Mouse (Mus musculus) embryonic facial prominence, embryonic 10.5 days (tissue): ENCODE data around the gene Olfr1046. TPM values are rescaled to one million over a fixed set of nuclear protein-coding genes. Genes with fewer than 3 reads are reported as not detected.
"Not testable (repeated sequence)": the region's sequence is repeated elsewhere in the genome, so short reads cannot be mapped to it uniquely, and the experiment has no call there.

Experiments
- DNase-seq: peaks from one replicate; pipeline ENCODE4 v3.0.0-alpha.2; 2017; ENCODE audit warnings: low spot score
- H3K27ac ChIP-seq: fragments of 300-500 bp; sonication (generic); replicated peaks from 2 replicates; pipeline ENCODE4 v1.5.1; 2016; ENCODE audit warnings: mild to moderate bottlenecking
- H3K27me3 ChIP-seq: fragments of 300-500 bp; sonication (generic); replicated peaks from 2 replicates; pipeline ENCODE4 v1.6.1; 2016; ENCODE audit warnings: low read depth, mild to moderate bottlenecking; ENCODE audit not compliant: poor library complexity, severe bottlenecking
- H3K36me3 ChIP-seq: fragments of 300-500 bp; sonication (generic); replicated peaks from 2 replicates; pipeline ENCODE4 v1.6.1; 2016; ENCODE audit warnings: mild to moderate bottlenecking, moderate library complexity
- H3K4me1 ChIP-seq: fragments of 300-500 bp; sonication (generic); 2 replicates; pipeline ENCODE4 v1.6.1; 2016
- H3K4me3 ChIP-seq: fragments of 300-500 bp; sonication (generic); 2 replicates; pipeline ENCODE4 v1.5.1; 2016; ENCODE audit warnings: mild to moderate bottlenecking, moderate library complexity
- H3K9me3 ChIP-seq: fragments of 300-500 bp; sonication (generic); 2 replicates; pipeline ENCODE4 v1.6.1; 2016; ENCODE audit warnings: mild to moderate bottlenecking
- WGBS: fragments of 180-500 bp; shearing (Covaris S2); methylation state at CpG from one replicate; pipeline ENCODE4 v1.1.7; 2016; 5-methylcytosine and 5-hydroxymethylcytosine counted together
- polyA plus RNA-seq: library from polyadenylated mRNA; unstranded; fragments of >200 nt; fragmentation: Nextera tagmentation; extraction: Ambion mirVana; gene quantifications from 2 replicates; pipeline ENCODE4 v1.2.1, GENCODE M21; 2016

Olfr1046 gene
- not detected in 2 replicates for polyA plus RNA-seq

- H3K4me3 ChIP-seq = no peak within 1 kb of the TSS
- no peaks in the 10 kb centered on the region for H3K27me3 ChIP-seq
- no peaks in the 10 kb centered on the region for H3K4me1 ChIP-seq
- WGBS = 77% methylated on average over 2 of the region's 2 CpGs
- H3K27ac ChIP-seq = no peak within 1 kb of the TSS
- no peak for DNase-seq
- H3K9me3 ChIP-seq = no peaks in the 10 kb centered on the region
- H3K36me3 ChIP-seq = no peaks in the 10 kb centered on the region
These were observed at the start of gene Olfr1046 for GRCm38 (mm10) chr2:86219214-86219613. TSS of gene Olfr1046 (minus strand) at chr2:86219314.

DNA sequence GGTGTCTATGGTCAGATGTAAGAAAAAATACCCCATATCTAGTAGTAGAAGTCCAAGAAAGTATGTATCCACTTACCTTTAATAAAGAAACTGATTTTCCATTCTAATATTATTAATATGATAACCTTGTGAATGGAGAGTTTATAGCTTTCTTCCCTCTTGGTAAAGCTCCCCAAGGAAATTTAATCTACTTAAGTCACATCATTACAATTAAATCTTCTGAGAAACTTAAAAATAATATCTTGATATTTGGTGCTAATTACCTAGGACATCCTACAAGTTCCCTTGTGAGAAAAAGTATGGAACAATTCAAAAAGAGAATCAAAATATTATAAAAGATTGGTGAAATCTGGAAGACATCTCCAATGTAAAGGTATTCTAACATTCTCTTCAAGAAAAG lies 39.1 kb upstream of the Olfr1046 start, which contains the start of gene Olfr1049:
Olfr1049 (minus strand) TSS at position 101 of the 400 bp plus-strand sequence.
- not testable (repeated sequence) for H3K27ac ChIP-seq, H3K4me1 ChIP-seq, H3K4me3 ChIP-seq

GRCm38 (mm10) chr2:86240189-86240588 lies 21.1 kb upstream of the Olfr1046 start, which contains the start of gene Olfr1048:
TSS of gene Olfr1048 (minus strand) at chr2:86240289.
- no peak within 1 kb of the TSS for H3K4me3 ChIP-seq
- H3K4me1 ChIP-seq = no peaks in the 10 kb centered on the region
- no peaks in the 10 kb centered on the region for H3K9me3 ChIP-seq
- no peak within 1 kb of the TSS for H3K27ac ChIP-seq
- DNase-seq = no peak
- H3K36me3 ChIP-seq = no peaks in the 10 kb centered on the region
- no peaks in the 10 kb centered on the region for H3K27me3 ChIP-seq

More for the DNA sequence above, 39.1 kb upstream of the Olfr1046 start, which contains the start of gene Olfr1049:
- not testable (repeated sequence) for H3K9me3 ChIP-seq, H3K36me3 ChIP-seq, DNase-seq, H3K27me3 ChIP-seq

GRCm38 (mm10) chr2:86231301-86231700 lies 12.2 kb upstream of the Olfr1046 start, which contains the start of gene Olfr1047:
TSS of gene Olfr1047 (minus strand) at chr2:86231401.
- H3K4me1 ChIP-seq = no peaks in the 10 kb centered on the region
- H3K36me3 ChIP-seq = no peaks in the 10 kb centered on the region
- no peaks in the 10 kb centered on the region for H3K9me3 ChIP-seq
- H3K4me3 ChIP-seq = no peak within 1 kb of the TSS
- H3K27ac ChIP-seq = no peak within 1 kb of the TSS
- WGBS = 91% methylated on average over 1 of the region's 1 CpGs
- no peaks in the 10 kb centered on the region for H3K27me3 ChIP-seq
- no peak for DNase-seq

DNA sequence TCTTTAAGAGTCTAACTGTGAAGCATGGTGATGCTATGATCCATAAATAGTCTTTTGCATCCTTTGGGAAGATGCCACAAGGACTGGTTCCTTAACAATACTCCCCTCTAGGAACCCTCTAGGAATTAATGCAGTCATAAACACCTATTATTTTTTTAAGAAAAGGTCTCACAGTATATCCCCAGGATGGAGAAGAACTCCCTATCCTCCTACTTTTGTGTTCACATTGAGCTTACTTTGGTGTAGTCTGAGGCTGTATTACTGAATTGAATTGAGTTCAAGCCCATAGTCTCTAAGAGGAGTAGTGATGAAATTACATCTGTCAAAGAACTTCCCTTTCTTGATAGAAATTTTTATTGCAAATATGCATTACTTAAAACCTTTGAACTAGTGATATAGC lies 16.2 kb downstream of the Olfr1046 start, which contains the start of gene Olfr1045:
Olfr1045 (minus strand) TSS at position 101 of the 400 bp plus-strand sequence.
- Histone ChIP-seq H3K4me1 (peaks cover 3% of the 10 kb centered on the region; the same call in 1 of the 2 replicates), H3K36me3 (no peaks in the 10 kb centered on the region), H3K27me3 (no peaks in the 10 kb centered on the region), H3K4me3 (no peak within 1 kb of the TSS), H3K27ac (no peak within 1 kb of the TSS), H3K9me3 (no peaks in the 10 kb centered on the region)
- DNase-seq = no peak

DNA sequence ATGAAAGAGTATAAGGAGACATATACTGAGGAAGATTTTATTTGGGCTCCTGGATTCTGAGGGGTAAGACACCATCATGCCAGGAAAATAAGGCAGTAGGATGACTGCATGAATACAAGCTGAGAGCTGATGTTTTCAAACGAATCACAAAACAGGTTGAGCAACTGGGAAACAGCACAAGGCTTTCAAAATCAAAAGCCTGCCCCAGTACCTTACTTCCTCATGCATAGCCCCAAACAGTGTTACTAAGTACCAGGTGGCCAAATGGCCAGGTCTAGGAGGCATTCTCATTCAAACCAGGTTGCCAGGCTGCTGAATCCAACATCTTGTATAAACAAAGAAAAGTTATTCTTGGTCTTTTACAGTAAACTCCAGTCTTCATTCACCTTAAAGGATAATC lies 23.3 kb downstream of the Olfr1046 start:
- Histone ChIP-seq H3K4me3 (no peak overlapping the region), H3K27ac (no peak overlapping the region), H3K36me3 (no peaks in the 10 kb centered on the region), H3K27me3 (no peaks in the 10 kb centered on the region), H3K4me1 (no peaks in the 10 kb centered on the region), H3K9me3 (no peaks in the 10 kb centered on the region)
- WGBS = 65% methylated on average over 1 of the region's 1 CpGs
- no peak for DNase-seq

DNA sequence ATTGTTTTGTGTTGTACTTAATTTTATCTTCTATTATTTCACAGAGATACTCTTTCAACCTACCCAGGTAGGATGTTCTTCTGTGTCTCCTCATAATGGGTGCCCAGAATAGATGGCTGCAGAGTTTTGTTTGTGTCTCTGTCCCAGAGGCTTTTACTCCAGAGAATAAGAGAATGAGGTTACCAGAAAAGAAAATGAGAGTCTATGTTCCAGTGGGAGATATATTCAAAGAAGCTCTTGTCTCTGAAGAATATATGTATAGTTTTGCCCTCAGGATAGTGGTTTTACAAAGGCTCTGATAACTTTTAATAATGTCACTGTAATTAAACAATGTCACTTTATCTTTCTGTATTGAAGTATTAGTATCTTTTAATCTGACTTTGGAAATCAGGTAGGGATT lies 33.5 kb downstream of the Olfr1046 start, which contains the start of gene Olfr52:
Olfr52 (minus strand) TSS at position 101 of the 400 bp plus-strand sequence.
- Histone ChIP-seq H3K27me3 (no peaks in the 10 kb centered on the region), H3K27ac (no peak within 1 kb of the TSS), H3K4me3 (no peak within 1 kb of the TSS), H3K36me3 (no peaks in the 10 kb centered on the region), H3K4me1 (no peaks in the 10 kb centered on the region), H3K9me3 (no peaks in the 10 kb centered on the region)
- DNase-seq = no peak

GRCm38 (mm10) chr2:86179950-86180349 lies 39.2 kb downstream of the Olfr1046 start:
- 76% methylated on average over 3 of the region's 3 CpGs for WGBS
- H3K27ac ChIP-seq = no peak overlapping the region
- no peaks in the 10 kb centered on the region for H3K27me3 ChIP-seq
- no peaks in the 10 kb centered on the region for H3K9me3 ChIP-seq
- no peak overlapping the region for H3K4me3 ChIP-seq
- H3K4me1 ChIP-seq = no peaks in the 10 kb centered on the region
- H3K36me3 ChIP-seq = no peaks in the 10 kb centered on the region
- no peak for DNase-seq

- no peaks in the 10 kb centered on the region for H3K9me3 ChIP-seq
- no peak within 1 kb of the TSS for H3K27ac ChIP-seq
- no peaks in the 10 kb centered on the region for H3K4me1 ChIP-seq
- no peak within 1 kb of the TSS for H3K4me3 ChIP-seq
- H3K27me3 ChIP-seq = no peaks in the 10 kb centered on the region
- H3K36me3 ChIP-seq = no peaks in the 10 kb centered on the region
- no peak for DNase-seq
These were observed 41.4 kb downstream of the Olfr1046 start, which contains the start of gene Olfr1044 for GRCm38 (mm10) chr2:86177720-86178119. TSS of gene Olfr1044 (minus strand) at chr2:86177820.

DNA sequence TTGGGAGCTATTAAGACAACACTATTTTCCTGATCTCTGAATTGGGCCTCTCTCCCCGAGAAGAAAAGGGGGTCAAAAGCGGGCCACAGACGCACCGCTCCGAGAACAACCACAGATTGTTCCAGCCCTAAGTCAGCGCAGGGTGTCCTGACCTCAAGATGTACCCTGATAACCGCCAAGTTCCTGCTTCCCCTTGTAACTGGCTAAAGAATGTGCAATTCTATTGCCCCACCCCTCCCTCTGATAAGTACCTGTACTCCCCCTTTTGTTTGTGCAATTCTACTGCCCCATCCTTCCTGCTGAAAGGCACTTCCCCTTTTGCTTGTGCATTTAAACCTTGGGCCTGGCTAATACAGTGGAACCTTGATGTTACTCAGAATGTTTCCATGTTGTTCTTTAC lies 43.7 kb downstream of the Olfr1046 start:
- WGBS = 81% methylated on average over 7 of the region's 7 CpGs
- H3K27me3 ChIP-seq, H3K9me3 ChIP-seq, DNase-seq, H3K4me3 ChIP-seq, H3K4me1 ChIP-seq, H3K36me3 ChIP-seq, H3K27ac ChIP-seq: not testable (repeated sequence)

DNA sequence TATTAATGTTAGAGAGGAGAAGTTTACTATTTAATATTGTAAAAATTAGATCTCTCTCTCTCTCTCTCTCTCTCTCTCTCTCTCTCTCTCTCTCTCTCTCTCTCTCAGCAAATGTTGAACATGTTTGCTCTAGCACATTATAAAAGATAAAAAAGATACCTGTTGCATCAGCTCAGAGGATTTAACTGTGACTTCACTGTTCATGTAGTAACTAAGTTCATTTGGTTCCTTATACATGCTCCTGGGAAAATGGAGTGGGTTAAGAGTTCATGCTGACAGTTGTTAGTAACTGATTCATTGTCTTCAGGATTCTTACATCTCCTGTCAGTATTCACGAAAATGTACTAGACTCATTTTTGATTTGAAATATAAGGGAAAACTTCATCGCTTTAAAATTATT lies 51.7 kb downstream of the Olfr1046 start, which contains the start of gene Olfr1043:
Olfr1043 (minus strand) TSS at position 101 of the 400 bp plus-strand sequence.
- Histone ChIP-seq H3K36me3 (no peaks in the 10 kb centered on the region), H3K4me3 (no peak within 1 kb of the TSS)
- 83% methylated on average over 2 of the region's 2 CpGs for WGBS

More for the DNA sequence above, 51.7 kb downstream of the Olfr1046 start, which contains the start of gene Olfr1043:
- no peak within 1 kb of the TSS for H3K27ac ChIP-seq
- no peaks in the 10 kb centered on the region for H3K9me3 ChIP-seq
- H3K27me3 ChIP-seq = no peaks in the 10 kb centered on the region
- DNase-seq = no peak
- H3K4me1 ChIP-seq = no peaks in the 10 kb centered on the region
